Mouse (Mus musculus): ENCODE results near the gene Trp73.

Gene Trp73

GRCm38 (mm10) chr4:154028646-154029045 lies 111.4 kb downstream of the Trp73 start:
- DNase-seq (ENCODE audit: low spot score): no peak

DNA sequence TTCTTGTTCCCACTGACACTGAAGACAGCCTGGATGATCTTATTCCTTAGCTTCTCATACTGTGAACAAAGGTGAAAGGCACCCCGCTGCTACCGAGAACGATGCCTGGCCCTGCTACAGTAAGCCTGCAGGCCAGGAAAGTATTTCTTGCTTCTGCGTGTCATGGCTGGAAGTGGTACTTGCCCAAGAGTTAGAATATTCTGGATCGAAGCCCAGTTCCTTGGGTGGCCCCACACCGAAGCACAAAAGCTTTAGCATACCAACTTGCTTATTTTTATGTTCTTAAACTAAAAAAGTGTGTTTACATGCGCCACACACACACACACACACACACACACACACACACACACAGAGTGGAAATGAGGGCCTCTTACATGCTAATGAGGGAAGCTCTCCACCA lies 111.9 kb downstream of the Trp73 start:
- no peak for DNase-seq (ENCODE audit: low spot score)

DNA sequence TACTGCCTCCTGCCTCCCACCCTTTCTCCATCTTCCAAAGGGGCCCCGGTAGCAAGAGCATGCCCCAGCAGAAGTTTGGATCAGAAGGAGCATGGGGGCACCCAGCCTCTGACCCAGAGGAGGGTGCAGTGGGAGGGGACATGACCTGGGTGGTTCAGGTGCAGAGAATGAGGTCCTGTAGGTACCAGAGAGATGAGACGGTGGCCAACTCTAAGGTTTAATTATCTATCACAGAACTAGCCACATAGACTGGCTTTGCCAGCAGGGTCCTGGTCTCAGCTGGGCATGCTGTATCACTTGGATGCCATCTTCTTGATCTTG lies 113.6 kb downstream of the Trp73 start:
- no peak for DNase-seq (ENCODE audit: low spot score)

DNA sequence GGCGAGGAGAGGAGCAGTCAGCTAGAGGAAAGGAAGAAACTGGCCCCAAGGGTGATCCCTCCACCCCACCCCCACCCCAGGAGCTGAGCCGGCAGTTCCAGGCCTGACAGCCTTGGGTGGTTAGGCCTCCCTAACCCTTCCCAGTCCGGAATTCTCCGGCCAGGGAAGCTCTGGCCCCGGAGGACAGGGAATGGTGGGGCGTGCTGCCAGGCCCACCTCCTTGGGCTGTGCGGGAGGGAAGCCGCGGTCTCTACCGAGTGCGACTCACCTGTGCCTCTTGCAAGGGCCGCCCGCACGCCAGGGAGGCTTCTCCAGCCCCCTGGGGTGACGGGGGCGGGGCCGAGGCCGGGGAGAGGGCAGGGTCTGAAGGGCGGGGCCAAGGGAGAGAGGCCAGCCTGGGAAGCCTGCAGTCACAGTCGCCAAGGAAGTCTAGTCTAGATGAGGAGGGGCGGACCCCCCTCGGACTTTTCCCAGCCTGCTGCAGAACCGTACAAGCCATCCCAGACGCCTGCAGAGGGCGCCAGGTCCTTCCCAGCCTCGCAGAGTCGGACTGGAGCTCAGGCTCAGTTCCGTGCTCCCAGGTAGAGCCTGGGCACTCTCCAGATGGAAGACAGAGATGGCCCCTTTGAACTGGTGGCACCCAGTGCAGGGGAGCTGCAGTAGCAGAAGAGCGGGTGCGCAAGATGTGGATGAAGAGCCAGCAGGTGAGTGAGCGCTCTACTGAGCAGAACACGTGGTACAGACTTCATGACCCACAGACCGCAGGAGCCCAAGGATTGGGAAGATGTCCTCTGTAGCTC lies 114.2 kb downstream of the Trp73 start, which contains the start of gene Smim1:
Gene Smim1, minus strand, starts transcription at position 590 of the 800 bp plus-strand sequence.
- no peak for DNase-seq (ENCODE audit: low spot score)

DNA sequence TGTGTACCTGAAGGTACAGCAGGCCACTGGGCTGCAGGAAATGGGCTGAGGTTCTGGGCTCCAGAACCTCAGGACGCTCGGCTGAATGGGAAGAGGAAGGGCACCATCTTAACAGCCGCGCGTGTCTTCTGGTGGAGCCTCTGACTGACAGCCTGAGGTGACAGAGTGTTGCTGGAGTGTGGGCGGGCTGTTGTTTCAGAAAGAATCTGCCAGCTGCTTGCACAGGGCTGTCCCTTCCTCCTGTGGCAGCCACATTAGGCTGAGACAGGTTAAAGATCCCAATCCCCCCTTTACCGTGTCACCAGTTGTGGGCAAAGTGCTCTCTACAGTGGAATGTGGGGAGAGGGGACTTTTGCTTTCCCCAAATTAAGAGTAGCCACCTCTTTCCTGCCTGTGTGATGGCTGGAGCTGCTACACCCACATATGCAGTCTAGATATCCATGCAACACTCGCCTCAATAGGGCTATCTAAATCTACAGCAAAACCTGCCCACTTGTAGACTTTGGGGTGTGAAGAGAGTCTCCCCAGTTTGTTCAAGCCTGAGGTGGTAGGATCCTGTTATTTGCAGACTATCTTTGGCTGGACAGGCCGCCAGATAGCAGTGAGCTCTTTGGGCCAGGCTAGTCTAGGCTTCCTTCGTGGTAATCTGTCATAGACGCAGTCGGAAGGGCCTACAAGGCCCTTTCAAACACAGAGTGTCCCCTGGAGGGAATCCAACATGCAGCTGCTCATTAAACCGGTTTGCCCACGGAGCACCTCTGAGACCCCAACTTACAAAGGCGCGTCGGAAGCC lies 115.1 kb downstream of the Trp73 start:
- DNase-seq (ENCODE audit: low spot score): no peak

GRCm38 (mm10) chr4:154023754-154024601 lies 116.0 kb downstream of the Trp73 start:
- DNase-seq (ENCODE audit: low spot score): no peak

GRCm38 (mm10) chr4:154022844-154023243 lies 117.2 kb downstream of the Trp73 start:
- DNase-seq (ENCODE audit: low spot score): no peak

- no peak for DNase-seq (ENCODE audit: low spot score)
Observed at GRCm38 (mm10) chr4:154022407-154022806, 117.6 kb downstream of the Trp73 start.

GRCm38 (mm10) chr4:154021432-154021831 lies 118.6 kb downstream of the Trp73 start:
- no peak for DNase-seq (ENCODE audit: low spot score)

- DNase-seq (ENCODE audit: low spot score): no peak
Observed at GRCm38 (mm10) chr4:154019571-154019970, 120.4 kb downstream of the Trp73 start.

DNA sequence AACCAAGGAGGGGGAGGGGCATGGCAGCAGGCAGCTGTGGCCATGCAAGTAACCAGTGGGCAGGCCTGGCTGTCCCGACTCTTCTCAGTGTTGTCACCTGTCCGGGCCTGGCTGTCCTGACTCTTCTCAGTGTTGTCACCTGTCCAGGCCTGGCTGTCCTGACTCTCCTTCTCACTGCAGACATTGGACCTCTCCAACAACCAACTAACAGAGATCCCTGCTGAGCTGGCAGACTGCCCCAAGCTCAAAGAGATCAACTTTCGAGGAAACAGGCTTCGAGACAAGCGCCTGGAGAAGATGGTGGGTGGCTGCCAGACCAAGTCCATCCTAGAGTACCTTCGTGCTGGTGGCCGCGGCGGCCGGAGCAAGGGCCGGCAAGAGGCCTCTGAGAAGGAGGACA lies 124.5 kb downstream of the Trp73 start:
- DNase-seq (ENCODE audit: low spot score): no peak

DNA sequence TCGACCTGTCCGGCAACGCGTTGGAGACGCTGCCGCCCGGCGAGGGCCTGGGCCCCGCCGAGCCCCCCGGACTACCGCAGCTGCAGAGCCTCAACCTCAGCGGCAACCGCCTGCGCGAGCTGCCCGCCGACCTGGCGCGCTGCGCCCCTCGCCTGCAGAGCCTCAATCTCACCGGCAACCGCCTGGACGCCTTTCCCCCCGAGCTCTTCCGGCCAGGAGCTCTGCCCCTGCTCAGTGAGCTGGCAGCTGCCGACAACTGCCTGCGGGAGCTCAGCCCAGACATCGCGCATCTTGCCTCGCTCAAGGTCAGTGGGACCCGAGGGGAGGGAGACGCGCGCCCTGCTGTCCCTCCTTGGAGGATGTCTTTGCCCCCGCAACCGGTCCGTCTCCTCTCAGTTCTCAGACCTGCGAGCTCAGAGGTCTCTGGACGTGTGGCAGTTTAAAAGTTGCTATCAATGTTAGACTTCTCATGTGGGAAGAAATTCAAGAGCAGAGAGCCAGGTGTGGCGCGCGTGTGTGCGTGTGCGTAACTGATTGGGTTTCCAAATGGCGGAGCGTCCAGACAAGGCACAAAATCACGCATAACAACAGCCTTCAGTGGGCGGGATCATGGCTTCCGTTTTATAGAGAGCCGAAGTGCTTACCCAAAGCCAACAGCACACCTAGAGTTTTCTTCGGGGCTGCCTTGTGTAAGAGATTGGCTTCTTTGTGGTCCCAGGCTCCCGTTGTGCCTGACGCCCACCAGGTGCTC lies 127.7 kb downstream of the Trp73 start:
- peak; percentile 34 for DNase-seq (ENCODE audit: low spot score)

- DNase-seq (ENCODE audit: low spot score): peak; percentile 66
Observed at GRCm38 (mm10) chr4:154011646-154012089, 128.3 kb downstream of the Trp73 start, which contains the start of gene Lrrc47. TSS of gene Lrrc47 (plus strand) at chr4:154011731.

DNA sequence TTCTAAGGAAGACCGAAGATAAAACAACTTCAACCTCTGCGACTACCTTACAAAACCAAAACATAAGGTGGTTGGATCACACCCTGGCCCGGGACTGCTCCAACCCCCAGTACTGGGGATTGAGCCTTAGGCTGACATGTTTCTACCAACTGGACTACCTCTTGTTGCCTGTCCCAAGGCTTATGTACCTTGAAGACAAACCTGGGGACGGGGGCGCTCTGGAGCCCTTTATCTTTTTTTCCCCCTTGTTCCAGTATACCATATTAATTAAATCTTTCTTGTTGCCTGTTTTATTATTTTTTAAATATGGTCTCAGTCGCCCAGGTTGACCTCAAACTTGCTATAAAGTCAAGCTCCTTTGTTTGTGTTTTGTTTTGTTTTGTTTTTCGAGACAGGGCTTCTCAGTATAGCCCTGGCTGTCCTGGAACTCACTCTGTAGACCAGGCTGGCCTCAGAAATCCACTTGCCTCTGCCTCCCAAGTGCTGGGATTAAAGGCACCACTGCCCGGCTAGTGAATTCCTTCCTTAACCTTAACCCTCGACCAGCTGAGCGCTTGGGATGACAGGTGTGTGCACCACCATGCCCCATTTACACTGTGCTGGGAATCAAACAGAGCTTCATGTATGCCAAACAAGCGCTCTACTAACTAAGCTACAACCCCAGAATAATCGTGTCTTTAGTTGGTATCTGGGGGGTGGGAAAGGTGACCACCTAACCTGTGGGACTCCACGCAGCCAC lies 128.9 kb downstream of the Trp73 start:
- no peak for DNase-seq (ENCODE audit: low spot score)

- DNase-seq (ENCODE audit: low spot score): no peak
Observed at GRCm38 (mm10) chr4:154007759-154008158, 132.2 kb downstream of the Trp73 start.

DNA sequence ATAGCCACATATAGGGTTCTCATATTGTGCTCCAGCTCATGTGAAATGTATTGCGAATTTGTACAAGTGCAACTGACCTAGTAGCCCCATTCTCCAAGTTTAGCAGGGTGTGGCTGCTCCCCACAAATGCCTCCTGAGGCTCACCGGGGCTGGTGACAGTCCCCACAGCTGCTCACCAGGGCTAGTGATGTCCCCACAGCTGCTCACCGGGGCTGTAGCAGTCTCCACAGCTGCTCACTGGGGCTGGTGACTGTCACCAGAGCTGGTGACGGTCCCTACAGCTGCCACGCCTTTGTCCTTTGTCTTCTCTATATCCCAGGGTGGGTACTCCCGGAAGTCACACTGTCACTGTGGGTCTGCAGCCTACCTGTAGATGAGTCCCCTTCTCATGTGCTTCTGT lies 133.7 kb downstream of the Trp73 start:
- DNase-seq (ENCODE audit: low spot score): no peak
